Mouse (Mus musculus) heart, postnatal 4 days (tissue): ENCODE data around the gene Hist1h2bp. TPM values are rescaled to one million over a fixed set of nuclear protein-coding genes. Genes with fewer than 3 reads are reported as not detected.
"Not testable (repeated sequence)": the region's sequence is repeated elsewhere in the genome, so short reads cannot be mapped to it uniquely, and the experiment has no call there.

ENCODE experiments used
- DNase-seq: peaks from one replicate; pipeline ENCODE4 v3.0.0; 2021
- total RNA-seq, 2 experiments: library from RNA; stranded (reverse); gene quantifications; 2 replicates each; pipeline ENCODE4 v1.2.3; 2021

Hist1h2bp gene
- total RNA-seq, 2 experiments from 2014 or later = 213 to 224 TPM

- peak; percentile 23 for DNase-seq
These were observed 3.5 kb upstream of the Hist1h2bp start for GRCm38 (mm10) chr13:21783734-21784161.

DNA sequence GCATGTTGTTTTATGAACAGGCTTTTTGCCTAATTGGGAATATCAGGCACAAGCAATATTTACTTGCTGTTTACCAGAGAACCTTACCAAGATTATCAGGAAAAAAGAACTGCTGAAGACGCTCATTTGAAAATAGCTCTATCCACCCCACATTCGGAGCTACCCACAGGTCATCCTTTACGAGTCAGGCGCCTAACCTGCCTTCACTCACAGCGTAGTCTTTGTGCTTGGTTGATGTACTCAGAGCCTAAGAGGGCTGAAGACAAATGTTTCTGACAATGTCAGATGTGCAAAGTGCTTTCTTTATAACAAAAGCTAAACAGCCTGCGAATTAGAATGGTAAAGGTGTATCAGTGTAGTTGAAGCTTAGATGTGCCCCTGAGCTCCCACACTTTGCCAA lies 3.0 kb upstream of the Hist1h2bp start:
- no peak for DNase-seq

GRCm38 (mm10) chr13:21786189-21786898 lies 917 bp upstream of the Hist1h2bp start:
- peak; percentile 14 for DNase-seq

- DNase-seq = no peak
These were observed 716 bp downstream of the Hist1h2bp start for GRCm38 (mm10) chr13:21787760-21788593.

DNA sequence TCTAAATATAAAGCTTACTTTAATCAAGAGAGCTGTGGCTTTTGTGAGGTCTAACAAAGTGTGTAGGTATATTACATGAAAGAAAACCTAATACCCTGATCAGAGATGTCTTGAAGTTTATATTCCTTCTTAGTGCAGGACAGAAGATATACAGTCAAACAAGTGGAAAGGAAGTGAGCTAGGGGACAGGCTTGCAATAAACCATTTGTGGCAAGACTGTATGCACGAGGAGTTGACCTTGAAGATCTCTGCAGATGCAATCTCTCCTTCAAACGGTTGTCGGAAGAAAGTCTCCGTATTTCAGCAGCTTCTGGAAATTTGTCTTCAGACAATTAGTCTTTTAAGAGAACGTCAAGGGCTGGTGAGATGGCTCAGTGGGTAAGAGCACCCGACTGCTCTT lies 2.7 kb downstream of the Hist1h2bp start:
- no peak for DNase-seq

- DNase-seq = no peak
These were observed 3.5 kb downstream of the Hist1h2bp start for GRCm38 (mm10) chr13:21790601-21791283.

- DNase-seq = no peak
These were observed 8.3 kb downstream of the Hist1h2bp start for GRCm38 (mm10) chr13:21795584-21795983.

- not testable (repeated sequence) for DNase-seq
These were observed 9.9 kb downstream of the Hist1h2bp start for GRCm38 (mm10) chr13:21797163-21797562.

GRCm38 (mm10) chr13:21803058-21803457 lies 15.8 kb downstream of the Hist1h2bp start:
- not testable (repeated sequence) for DNase-seq

DNA sequence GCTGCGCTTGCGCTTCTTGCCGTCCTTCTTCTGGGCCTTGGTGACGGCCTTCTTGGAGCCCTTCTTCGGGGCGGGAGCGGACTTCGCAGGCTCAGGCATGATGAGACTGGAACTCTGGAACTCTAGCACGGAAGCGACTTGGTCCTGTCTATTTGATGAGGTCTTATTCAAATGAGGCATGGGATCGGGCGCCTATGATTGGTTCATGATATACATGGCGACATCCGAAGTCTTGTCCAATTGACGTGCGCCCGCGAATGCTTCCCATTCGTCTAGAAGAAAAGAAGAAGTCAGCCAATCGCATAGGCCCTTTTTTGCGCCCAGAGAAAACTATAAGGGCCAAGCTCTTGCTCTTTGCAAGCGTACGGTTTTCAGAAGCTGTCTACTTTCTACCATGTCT lies 22.8 kb downstream of the Hist1h2bp start, which contains the start of the genes Hist1h2bq and Hist1h2ao:
Hist1h2bq (minus strand) TSS at position 125 of the 400 bp plus-strand sequence.
Hist1h2ao (plus strand) TSS at position 393 of the 400 bp plus-strand sequence.
- not testable (repeated sequence) for DNase-seq

DNA sequence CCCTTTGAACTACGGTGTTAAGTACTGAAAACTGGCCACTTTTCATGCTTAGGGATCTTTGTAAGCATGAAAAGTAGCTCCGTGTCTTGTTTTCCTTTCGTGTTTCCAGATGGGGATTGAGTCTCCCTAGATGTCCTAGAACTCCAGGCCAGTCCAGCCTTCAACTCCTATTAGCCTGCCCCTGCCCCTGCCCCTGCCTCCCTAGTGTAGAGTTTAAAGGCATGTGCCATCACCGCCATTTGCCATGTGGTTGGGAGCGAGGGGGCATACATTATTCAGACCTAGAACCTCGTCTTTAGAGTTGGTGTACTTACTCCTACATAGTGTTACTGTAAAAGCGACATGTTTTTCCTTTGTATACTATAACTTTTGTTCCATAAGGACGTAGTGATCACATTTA lies 23.8 kb downstream of the Hist1h2bp start:
- not testable (repeated sequence) for DNase-seq

- peak; percentile 21 for DNase-seq
These were observed 24.3 kb downstream of the Hist1h2bp start, which contains the start of gene Hist1h4m for GRCm38 (mm10) chr13:21811539-21811938. Gene Hist1h4m, plus strand, starts transcription at chr13:21811746.

GRCm38 (mm10) chr13:21812092-21812491 lies 24.8 kb downstream of the Hist1h2bp start:
- not testable (repeated sequence) for DNase-seq

DNA sequence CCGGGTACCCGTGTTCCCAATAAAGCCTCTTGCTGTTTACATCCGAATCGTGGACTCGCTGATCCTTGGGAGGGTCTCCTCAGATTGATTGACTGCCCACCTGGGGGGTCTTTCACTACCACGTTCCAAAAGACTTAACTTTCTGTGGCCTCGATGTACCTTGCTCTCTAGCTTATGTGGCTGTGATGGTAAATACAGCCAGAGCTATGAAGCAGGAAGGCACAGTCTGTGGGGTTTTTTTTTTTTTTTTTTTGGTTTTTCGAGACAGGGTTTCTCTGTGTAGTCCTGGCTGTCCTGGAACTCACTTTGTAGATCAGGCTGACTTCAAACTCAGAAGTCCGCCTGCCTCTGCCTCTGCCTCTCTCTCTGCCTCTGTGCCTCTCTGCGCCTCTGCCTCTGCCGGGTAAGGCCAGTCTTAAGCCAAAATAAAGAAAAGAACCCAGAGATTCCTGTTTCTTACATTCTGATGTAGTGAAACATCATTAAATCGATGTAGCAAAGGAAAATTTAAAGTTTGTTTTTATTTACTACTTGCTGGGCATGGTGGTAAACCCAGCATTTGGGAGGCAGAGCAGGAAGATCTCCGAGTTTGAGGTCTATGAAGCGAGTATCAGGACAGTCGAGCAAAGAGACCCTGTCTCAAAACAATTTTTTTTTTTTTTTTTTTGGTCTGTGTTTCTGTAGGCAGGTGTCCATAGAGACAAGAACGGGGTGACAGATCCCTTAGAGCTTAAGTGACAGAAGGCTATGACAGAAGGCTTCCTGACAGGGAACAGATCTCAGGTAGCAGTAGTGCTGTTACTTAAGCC lies 33.0 kb downstream of the Hist1h2bp start:
- DNase-seq = not testable (repeated sequence)

DNA sequence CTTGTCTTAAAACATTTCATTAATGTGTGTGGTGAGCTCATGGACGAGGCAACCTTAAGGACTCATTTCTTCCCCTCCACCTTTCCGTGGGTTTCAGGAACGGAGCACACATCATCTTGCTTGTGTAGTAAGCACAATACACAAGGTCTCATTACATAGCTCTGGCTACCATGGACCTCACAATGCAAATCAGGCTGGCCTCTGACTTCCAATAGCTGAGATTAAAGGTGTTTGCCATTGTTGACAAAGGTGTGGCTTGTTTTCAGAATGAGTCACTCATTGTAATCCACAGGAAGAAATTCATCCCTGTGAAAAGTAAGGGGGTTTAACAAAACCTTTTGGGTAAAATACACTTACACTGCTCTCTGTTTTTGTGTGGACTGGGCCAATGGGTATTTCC lies 41.2 kb downstream of the Hist1h2bp start:
- no peak for DNase-seq

GRCm38 (mm10) chr13:21830344-21830743 lies 43.1 kb downstream of the Hist1h2bp start:
- no peak for DNase-seq

- DNase-seq = peak; percentile 11
These were observed 44.4 kb downstream of the Hist1h2bp start, which contains the start of gene Hist1h4n for GRCm38 (mm10) chr13:21831418-21832394. Gene Hist1h4n, minus strand, starts transcription at chr13:21832196.

DNA sequence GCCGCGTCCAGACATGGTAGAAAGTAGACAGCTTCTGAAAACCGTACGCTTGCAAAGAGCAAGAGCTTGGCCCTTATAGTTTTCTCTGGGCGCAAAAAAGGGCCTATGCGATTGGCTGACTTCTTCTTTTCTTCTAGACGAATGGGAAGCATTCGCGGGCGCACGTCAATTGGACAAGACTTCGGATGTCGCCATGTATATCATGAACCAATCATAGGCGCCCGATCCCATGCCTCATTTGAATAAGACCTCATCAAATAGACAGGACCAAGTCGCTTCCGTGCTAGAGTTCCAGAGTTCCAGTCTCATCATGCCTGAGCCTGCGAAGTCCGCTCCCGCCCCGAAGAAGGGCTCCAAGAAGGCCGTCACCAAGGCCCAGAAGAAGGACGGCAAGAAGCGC lies 46.2 kb downstream of the Hist1h2bp start, which contains the start of the genes Hist1h2ap and Hist1h2br:
Hist1h2ap (minus strand) TSS at position 47 of the 400 bp plus-strand sequence.
Hist1h2br (plus strand) TSS at position 283 of the 400 bp plus-strand sequence.
- DNase-seq = not testable (repeated sequence)
